Mouse (Mus musculus): ENCODE results near the gene B3gnt2. TPM values are rescaled to one million over a fixed set of nuclear protein-coding genes. Genes with fewer than 3 reads are reported as not detected.

The B3gnt2 gene
- polyA plus RNA-seq, 1 experiment from 2014 or later = 3.4 TPM

DNA sequence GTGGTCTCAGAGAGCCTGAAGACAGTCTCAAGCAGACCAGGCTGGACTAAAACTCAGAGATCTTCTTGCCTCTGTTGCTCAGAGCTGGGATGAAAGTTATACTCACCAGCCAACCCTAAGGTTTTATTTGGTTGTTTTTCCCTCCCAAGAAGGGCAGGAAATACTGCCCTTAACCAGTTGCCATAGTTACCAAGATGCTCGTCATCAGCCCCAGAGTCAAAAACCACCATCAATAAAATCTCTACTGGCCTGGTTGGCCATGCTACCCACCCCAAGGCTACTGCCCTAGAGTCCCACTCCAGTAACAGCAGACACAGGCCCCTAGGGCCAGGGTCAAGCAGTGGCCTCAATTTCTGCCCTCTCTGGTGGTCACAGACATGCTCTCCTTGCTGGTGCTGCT, 8.3 kb downstream of the B3gnt2 start:
- no peaks in the 10 kb centered on the region for H3K36me3 ChIP-seq
- no peaks in the 10 kb centered on the region for H3K9me3 ChIP-seq (replicated peaks)
- no peak overlapping the region for H3K27ac ChIP-seq
- H3K4me3 ChIP-seq = no peak overlapping the region
- H3K27me3 ChIP-seq (ENCODE audit: low read depth, poor library complexity, severe bottlenecking) = peaks cover 14% of the 10 kb centered on the region
- DNase-seq (ENCODE audit: low spot score) = no peak
- peaks cover 17% of the 10 kb centered on the region for H3K4me1 ChIP-seq
- WGBS = 67% methylated on average over 1 of the region's 1 CpGs

DNA sequence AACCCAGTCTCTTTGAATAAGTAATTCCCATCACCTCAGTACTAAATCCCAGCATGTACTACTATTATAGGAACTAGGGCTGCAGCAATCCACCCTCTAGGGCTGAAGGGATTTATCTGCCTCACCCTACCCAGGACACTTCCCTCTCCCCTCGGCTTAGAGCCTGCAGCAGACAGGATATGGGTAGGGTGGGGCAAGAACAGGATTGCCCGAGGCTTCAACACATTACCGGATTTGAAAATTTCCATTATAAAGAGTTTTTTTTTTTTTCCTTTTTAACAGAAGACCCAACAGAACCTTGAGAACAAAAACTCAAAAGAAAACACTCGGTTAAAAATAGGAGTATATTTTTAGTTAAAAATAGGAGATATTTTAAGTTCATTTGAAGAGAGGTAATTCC, 9.3 kb downstream of the B3gnt2 start:
- 50% methylated on average over 4 of the region's 4 CpGs for WGBS
- Histone ChIP-seq H3K36me3 (no peaks in the 10 kb centered on the region), H3K27me3 (ENCODE audit: low read depth, poor library complexity, severe bottlenecking) (peaks cover 3% of the 10 kb centered on the region), H3K4me1 (peaks cover 25% of the 10 kb centered on the region), H3K9me3 (replicated peaks) (no peaks in the 10 kb centered on the region), H3K27ac (no peak overlapping the region), H3K4me3 (no peak overlapping the region)
- no peak for DNase-seq (ENCODE audit: low spot score)

DNA sequence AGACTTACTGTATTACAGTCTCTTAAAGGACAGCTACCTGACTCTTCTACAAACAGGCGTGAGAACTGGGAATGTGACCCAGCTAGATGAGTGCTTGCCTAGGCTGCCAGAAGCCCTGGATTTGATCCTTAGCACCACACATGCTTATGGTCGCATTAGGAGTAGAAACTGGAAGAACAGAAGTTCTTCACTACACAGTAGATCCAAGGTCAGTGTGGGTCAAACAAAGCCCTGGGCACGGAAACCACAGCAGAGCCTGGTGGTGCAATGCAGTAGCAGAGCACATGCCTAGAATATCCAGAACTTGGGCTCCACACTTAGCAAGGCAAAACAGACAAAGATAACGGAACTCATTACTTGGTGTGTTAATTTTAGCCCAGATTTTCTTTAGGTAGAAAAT, 10.7 kb downstream of the B3gnt2 start:
- no peaks in the 10 kb centered on the region for H3K9me3 ChIP-seq (replicated peaks)
- 86% methylated on average over 4 of the region's 4 CpGs for WGBS
- H3K27me3 ChIP-seq (ENCODE audit: low read depth, poor library complexity, severe bottlenecking) = no peaks in the 10 kb centered on the region; the same call in 1 of the 2 replicates
- H3K27ac ChIP-seq = no peak overlapping the region
- H3K4me1 ChIP-seq = peaks cover 27% of the 10 kb centered on the region
- no peak for DNase-seq (ENCODE audit: low spot score)
- H3K36me3 ChIP-seq = no peaks in the 10 kb centered on the region
- H3K4me3 ChIP-seq = no peak overlapping the region

DNA sequence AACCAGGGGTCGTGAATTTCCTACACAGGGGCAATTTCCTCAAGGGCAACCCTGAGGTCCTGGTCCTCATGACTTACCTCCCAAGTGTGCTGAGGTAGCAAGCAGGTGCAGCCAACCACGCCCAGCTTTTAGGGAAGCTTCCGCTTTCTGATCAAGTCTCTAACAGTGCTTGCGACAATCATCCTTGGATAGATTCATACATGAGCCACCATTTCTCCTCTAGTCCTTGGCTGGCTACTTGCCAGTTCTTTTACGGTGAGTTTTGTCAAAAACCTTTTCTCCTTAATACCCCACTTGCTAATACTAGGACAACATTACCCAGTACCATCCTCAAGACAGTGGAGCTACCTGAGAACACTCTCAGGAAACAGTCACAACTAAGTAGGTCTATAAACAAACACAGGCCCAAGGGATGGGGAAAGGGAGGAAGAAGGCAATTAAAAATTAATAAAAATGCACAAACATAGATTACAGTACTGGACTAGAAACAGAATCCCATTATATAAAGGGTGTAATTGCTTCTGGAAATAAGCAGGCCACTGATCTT, 12.0 kb downstream of the B3gnt2 start:
- Histone ChIP-seq H3K4me1 (peaks cover 27% of the 10 kb centered on the region), H3K27ac (no peak overlapping the region), H3K9me3 (replicated peaks) (no peaks in the 10 kb centered on the region), H3K36me3 (no peaks in the 10 kb centered on the region), H3K4me3 (no peak overlapping the region), H3K27me3 (ENCODE audit: low read depth, poor library complexity, severe bottlenecking) (no peaks in the 10 kb centered on the region; the same call in 1 of the 2 replicates)
- DNase-seq (ENCODE audit: low spot score) = no peak
- 81% methylated on average over 5 of the region's 5 CpGs for WGBS

DNA sequence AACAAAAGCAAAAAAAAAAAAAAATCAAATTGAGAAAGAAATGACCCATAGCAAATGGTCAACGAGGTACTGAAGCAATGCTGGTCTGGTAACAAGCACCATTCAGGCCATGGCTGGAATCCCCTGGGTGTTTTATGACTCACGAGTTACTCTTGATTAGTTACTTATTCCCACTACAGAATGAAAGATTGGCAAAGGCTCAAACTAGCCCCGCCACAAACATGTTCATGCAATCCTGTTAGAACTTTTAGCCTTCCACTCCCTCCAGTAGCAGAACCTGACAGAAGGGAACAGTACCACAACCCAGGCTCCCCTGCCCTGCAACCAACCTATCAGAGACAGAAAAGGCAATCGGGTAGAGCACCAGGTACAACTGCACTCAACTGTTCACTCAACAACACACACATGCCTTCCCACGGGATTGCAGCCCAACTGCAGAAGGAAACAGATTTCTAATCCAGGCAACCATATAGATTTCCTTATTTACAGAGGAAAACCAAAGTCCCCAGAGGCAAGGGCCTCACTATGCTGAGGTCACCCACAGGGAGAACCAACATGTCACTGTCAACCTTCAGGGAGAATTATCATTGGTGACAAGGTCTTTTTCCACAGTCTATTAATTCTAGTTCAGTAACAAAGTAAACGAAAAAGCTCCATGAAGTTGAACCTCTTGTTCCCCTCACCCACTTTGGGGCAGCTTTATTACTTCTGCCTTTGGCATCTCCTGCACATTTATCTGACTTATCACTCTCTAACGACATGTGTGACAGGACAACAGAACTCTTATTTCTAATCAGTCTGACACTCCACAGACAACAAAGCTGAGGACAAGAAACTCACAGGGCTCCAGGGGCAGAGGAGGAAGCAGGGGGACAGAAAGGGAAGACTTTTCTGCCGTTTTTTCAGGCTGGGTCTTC, 12.8 kb downstream of the B3gnt2 start:
- Histone ChIP-seq H3K9me3 (replicated peaks) (no peaks in the 10 kb centered on the region), H3K27me3 (ENCODE audit: low read depth, poor library complexity, severe bottlenecking) (no peaks in the 10 kb centered on the region), H3K4me3 (no peak overlapping the region), H3K4me1 (peaks cover 27% of the 10 kb centered on the region), H3K27ac (no peak overlapping the region), H3K36me3 (no peaks in the 10 kb centered on the region)
- WGBS = 37% methylated on average over 8 of the region's 8 CpGs
- DNase-seq (ENCODE audit: low spot score) = no peak

DNA sequence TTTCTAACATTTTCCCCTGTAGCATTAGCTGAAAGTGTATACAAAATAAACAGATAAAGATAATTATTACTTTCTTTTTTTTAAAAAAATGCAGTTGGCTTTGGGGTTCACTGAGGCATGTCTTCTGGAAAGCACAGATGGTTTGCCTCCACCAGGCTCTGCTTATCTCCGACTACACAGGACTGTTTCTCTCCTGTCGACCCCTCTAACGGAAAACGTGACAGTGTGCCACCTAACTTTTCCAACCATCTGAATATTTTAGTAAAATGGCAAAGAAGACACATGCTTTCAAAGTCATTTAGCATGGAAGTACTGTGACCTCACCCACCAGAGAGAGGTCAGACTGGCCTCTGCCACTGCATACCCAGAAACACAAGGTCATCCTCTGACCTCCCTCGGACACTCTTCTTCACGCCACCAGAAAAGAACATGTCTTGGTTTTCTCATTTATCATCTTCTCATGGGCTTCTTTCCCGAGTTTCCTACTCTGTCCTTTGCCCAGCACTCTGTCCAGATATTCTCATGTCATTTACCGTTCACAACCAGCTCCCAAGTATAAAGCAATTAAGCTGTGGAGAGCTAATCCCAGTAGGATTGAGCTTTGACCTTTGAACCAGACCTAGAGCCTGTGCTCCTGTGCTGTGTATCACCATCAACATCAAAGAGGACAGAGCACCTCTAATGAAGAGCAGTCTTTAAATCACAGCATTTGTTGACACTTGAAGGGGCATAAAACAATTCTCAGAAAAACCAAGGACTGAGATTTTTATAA, 13.6 kb downstream of the B3gnt2 start:
- 40% methylated on average over 8 of the region's 8 CpGs for WGBS
- DNase-seq (ENCODE audit: low spot score) = no peak
- no peaks in the 10 kb centered on the region for H3K27me3 ChIP-seq (ENCODE audit: low read depth, poor library complexity, severe bottlenecking)
- H3K4me1 ChIP-seq = peaks cover 21% of the 10 kb centered on the region
- no peak overlapping the region for H3K4me3 ChIP-seq
- no peaks in the 10 kb centered on the region for H3K36me3 ChIP-seq
- H3K9me3 ChIP-seq (replicated peaks) = no peaks in the 10 kb centered on the region
- no peak overlapping the region for H3K27ac ChIP-seq

DNA sequence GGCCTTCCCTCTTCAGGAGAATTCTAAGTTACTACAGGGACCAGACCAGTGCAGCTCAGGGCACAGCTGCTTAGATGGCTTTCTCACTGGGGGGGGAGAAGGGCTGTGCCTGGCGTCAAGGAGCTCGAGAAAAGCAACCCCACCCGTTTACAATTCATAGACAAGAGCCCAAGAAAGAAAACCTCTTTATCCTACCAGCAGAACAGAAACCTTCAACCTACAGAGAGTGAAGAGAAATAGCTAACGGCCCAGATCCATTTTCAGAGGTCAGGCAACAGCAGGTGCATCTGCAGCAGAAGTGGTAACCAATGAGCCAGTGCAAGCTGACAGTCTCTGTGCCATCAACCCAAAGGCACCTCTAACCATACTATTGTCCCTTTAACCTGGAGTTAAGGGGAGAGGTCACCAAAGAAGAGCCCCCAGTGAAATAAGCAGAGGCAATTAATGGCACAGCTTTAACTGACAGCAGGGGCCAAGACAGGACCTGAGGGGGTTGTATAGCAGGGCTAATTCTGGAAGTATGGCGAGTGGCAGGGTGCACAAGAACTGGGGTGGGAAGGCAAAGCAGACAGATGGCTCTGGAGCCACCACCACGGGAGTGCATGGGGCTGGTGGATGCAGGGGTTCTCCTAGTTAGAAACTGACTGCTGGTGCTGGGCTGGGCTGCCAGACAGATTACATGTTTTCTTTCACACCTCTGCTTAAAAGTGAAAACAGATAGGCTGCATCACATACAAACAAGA, 14.5 kb downstream of the B3gnt2 start:
- no peak for DNase-seq (ENCODE audit: low spot score)
- Histone ChIP-seq H3K9me3 (replicated peaks) (no peaks in the 10 kb centered on the region), H3K27me3 (ENCODE audit: low read depth, poor library complexity, severe bottlenecking) (no peaks in the 10 kb centered on the region), H3K36me3 (no peaks in the 10 kb centered on the region), H3K4me1 (peaks cover 21% of the 10 kb centered on the region), H3K4me3 (no peak overlapping the region), H3K27ac (no peak overlapping the region)
- WGBS = 61% methylated on average over 6 of the region's 6 CpGs

DNA sequence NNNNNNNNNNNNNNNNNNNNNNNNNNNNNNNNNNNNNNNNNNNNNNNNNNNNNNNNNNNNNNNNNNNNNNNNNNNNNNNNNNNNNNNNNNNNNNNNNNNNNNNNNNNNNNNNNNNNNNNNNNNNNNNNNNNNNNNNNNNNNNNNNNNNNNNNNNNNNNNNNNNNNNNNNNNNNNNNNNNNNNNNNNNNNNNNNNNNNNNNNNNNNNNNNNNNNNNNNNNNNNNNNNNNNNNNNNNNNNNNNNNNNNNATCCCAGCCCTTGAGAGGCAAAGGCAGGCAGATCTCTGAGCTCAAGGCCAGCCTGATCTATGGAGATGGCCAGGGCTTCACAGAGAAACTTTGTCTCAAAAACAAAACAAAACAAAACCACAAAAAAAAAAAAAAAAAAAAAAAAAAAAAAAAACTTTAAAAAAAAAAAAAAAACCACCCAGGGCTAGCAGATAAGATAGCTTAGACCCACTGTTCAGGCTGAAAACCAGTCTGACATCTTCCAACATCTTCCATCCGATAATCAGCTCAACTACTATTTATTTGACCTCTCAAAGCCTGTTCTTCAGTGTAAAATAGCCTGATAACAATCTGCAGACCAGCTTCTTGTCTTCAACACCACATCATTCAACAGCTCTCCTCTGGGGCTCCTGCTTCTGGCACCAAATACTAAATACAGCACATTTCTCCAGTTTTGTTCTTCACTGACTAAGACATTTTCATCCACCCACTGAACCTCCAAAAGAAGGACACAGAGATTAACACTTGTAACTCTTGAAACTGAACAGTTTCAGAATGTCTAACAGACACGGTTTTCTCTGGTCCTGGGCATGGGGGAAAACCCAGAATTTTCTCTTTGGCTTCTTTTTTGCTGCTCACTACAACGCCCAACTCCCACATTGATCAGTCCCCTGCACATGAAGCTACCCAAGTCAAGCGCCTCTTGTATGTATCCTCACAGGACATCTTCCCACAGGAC, 15.7 kb downstream of the B3gnt2 start:
- no peaks in the 10 kb centered on the region for H3K9me3 ChIP-seq (replicated peaks)
- H3K4me1 ChIP-seq = peaks cover 21% of the 10 kb centered on the region
- 72% methylated on average over 4 of the region's 4 CpGs for WGBS
- H3K27ac ChIP-seq = no peak overlapping the region
- H3K36me3 ChIP-seq = no peaks in the 10 kb centered on the region
- no peak overlapping the region for H3K4me3 ChIP-seq
- no peak for DNase-seq (ENCODE audit: low spot score)
- no peaks in the 10 kb centered on the region for H3K27me3 ChIP-seq (ENCODE audit: low read depth, poor library complexity, severe bottlenecking)

DNA sequence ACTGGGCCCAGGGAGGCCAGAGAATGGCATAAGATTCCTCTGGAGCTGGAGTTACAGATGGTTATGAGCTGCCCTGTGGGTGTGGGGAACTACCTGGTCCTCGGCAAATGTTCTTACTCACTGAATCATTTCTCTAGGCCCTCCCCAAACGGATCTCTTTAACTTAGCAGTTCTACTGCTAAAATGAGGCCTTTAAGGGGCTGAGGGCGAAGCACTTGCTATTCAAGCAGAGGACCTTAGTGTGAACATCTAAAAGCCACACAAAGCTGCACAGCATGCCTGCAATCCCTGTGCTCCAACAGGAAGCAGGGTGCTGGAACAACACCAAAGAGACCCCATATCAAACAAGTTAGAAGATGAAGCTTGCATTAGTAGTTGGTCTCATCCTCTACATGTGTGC, 21.3 kb downstream of the B3gnt2 start:
- no peak overlapping the region for H3K4me3 ChIP-seq
- no peak overlapping the region for H3K27ac ChIP-seq
- no peaks in the 10 kb centered on the region for H3K4me1 ChIP-seq
- DNase-seq (ENCODE audit: low spot score) = no peak
- no peaks in the 10 kb centered on the region for H3K9me3 ChIP-seq (replicated peaks)
- H3K36me3 ChIP-seq = no peaks in the 10 kb centered on the region
- H3K27me3 ChIP-seq (ENCODE audit: low read depth, poor library complexity, severe bottlenecking) = no peaks in the 10 kb centered on the region
- 85% methylated on average over 3 of the region's 3 CpGs for WGBS

DNA sequence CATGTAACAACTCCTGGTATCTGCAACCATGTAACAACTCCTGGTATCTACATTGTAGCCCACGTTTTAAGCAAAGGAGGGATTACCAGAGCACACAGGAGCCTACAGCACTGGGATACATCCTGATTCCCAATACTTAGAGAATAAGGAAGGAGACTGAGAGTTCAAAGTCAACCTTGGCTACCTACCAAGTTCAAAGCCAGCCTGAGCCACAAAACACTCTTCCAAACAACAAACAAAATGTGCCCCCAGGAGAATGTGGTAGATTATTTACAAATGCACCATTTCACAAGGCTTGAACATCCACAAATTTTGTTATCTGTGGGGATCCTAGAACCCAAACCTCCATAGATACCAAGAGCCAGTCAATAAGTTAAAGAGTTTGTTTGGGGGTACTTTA, 22.4 kb downstream of the B3gnt2 start:
- WGBS = 78% methylated on average over 1 of the region's 1 CpGs

DNA sequence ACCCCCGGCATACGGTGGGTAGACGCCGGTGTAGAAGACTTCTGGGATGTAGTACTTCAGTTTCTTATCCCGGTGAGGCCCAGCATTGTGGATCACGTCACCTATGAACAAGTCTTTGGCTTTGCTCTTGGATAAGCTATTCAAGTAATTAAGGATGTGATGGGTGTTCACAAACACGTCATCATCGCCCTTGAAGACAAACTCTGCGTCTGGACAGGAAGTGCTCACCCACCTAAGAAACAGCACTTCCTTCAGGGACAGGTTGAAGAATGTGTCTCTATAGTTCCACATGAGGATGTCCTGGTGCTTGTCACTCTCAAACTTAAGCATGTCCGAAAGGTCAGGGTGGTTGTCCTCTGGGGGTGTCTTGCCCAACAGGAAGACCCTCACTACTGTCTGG, 24.5 kb downstream of the B3gnt2 start:
- DNase-seq (ENCODE audit: low spot score) = no peak
- Histone ChIP-seq H3K9me3 (replicated peaks) (no peaks in the 10 kb centered on the region), H3K27me3 (ENCODE audit: low read depth, poor library complexity, severe bottlenecking) (no peaks in the 10 kb centered on the region), H3K27ac (no peak overlapping the region), H3K4me3 (no peak overlapping the region), H3K36me3 (no peaks in the 10 kb centered on the region), H3K4me1 (no peaks in the 10 kb centered on the region)
- WGBS = 95% methylated on average over 10 of the region's 10 CpGs

More for the DNA sequence above, 22.4 kb downstream of the B3gnt2 start:
- Histone ChIP-seq H3K36me3 (no peaks in the 10 kb centered on the region), H3K4me1 (no peaks in the 10 kb centered on the region), H3K9me3 (replicated peaks) (no peaks in the 10 kb centered on the region), H3K27me3 (ENCODE audit: low read depth, poor library complexity, severe bottlenecking) (no peaks in the 10 kb centered on the region), H3K4me3 (no peak overlapping the region), H3K27ac (no peak overlapping the region)
- DNase-seq (ENCODE audit: low spot score) = no peak

DNA sequence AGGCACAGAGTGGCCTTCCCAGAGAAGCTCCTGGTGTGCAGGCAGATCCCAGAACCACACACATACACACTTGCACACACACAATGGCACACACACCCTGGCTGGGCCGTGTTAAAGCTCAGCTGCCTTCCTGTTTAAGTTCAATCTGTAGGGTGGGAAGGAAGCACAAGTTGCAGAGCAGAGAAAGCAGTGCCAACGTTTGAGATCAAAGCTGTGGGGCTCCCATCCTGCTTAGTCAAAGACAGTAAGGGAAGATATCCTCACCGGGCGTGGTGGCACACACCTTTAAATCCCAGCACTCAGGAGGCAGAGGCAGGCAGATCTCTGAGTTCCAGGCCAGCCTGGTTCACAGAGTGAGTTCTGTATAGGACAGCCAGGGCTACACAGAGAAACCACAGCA, 28.2 kb downstream of the B3gnt2 start:
- no peaks in the 10 kb centered on the region for H3K36me3 ChIP-seq
- no peak overlapping the region for H3K27ac ChIP-seq
- WGBS = 86% methylated on average over 4 of the region's 4 CpGs
- no peak for DNase-seq (ENCODE audit: low spot score)
- no peak overlapping the region for H3K4me3 ChIP-seq
- H3K4me1 ChIP-seq = peaks cover 10% of the 10 kb centered on the region; the same call in 1 of the 2 replicates
- H3K27me3 ChIP-seq (ENCODE audit: low read depth, poor library complexity, severe bottlenecking) = no peaks in the 10 kb centered on the region
- H3K9me3 ChIP-seq (replicated peaks) = no peaks in the 10 kb centered on the region

All from limb, embryonic 10.5 days (tissue).